18 mouse cellular contexts compared by ENCODE assay signal in genomic region chr10:70142623-70143022, GRCm38 (mm10). TPM values are rescaled to one million over a fixed set of nuclear protein-coding genes. Genes with fewer than 3 reads are reported as not detected.
DNase-seq lines count a peak whose midpoint lies in the region; ATAC-seq lines count a peak whose summit lies in the region.
"Had no signal": no experiment of that assay in that cellular context is flagged by ENCODE, and none has a peak within 500 bp of the region (broad histone marks: within the 10 kb centered on the region; RNA-seq: fewer than 3 reads in every experiment).

No protein-coding gene starts in this region.

- H3K36me3 ChIP-seq in hindbrain, embryonic 10.5 days: peaks cover 57% of the 10 kb centered on the region
- H3K36me3 ChIP-seq in hindbrain, embryonic 12.5 days: peaks cover 26% of the 10 kb centered on the region

- no peak for ATAC-seq in hindbrain, embryonic 12.5 days (ENCODE audit: low FRiP score)
- ATAC-seq: forebrain, embryonic 13.5 days; forebrain, postnatal 0 days had no signal

- 0 out of 2 replicates have a peak overlapping the region, but pooled peaks have one; percentile 18 for H3K27ac ChIP-seq in hindbrain, embryonic 10.5 days
- no peak overlapping the region for H3K27ac ChIP-seq in hindbrain, embryonic 12.5 days
- H3K27ac ChIP-seq: embryonic facial prominence, embryonic 10.5 days; forebrain, embryonic 13.5 days; heart, embryonic 13.5 days; hindbrain, embryonic 13.5 days had no signal

- no peak overlapping the region for H3K4me3 ChIP-seq in hindbrain, embryonic 10.5 days
- H3K4me3 ChIP-seq in hindbrain, embryonic 12.5 days: no peak overlapping the region
- H3K4me3 ChIP-seq: embryonic facial prominence, embryonic 10.5 days; forebrain, embryonic 13.5 days; heart, embryonic 13.5 days; hindbrain, embryonic 13.5 days had no signal

- peaks cover 27% of the 10 kb centered on the region for H3K4me1 ChIP-seq in hindbrain, embryonic 10.5 days (replicated peaks)
- peaks cover 23% of the 10 kb centered on the region for H3K4me1 ChIP-seq in hindbrain, embryonic 12.5 days

- peaks cover 9% of the 10 kb centered on the region; the same call in 1 of the 2 replicates for H3K9me3 ChIP-seq in hindbrain, embryonic 10.5 days
- H3K9me3 ChIP-seq in hindbrain, embryonic 12.5 days (replicated peaks): 0 out of 2 replicates have a peak, but pooled peaks cover 3% of the 10 kb centered on the region
- H3K9me3 ChIP-seq: hindbrain, embryonic 13.5 days had no signal

- DNase-seq in hindbrain, embryonic 10.5 days (ENCODE audit: low spot score): no peak
- DNase-seq in layer of hippocampus, adult 9-11 months: peak; percentile 63
- no peak for DNase-seq in layer of hippocampus, postnatal 25 days (ENCODE audit: extremely low spot score in 1 of 2, low spot score in 1 of 2)
- DNase-seq in right cerebral cortex, adult 2 months (ENCODE audit: low spot score in 2 of 2): peak; percentile 43 to 44
- DNase-seq in right cerebral cortex, postnatal 14 days: no peak
- no peak for DNase-seq in spleen, postnatal 10 days (ENCODE audit: low spot score in 2 of 2)
- DNase-seq: adrenal gland, postnatal 25 days; cerebellum, adult 2 months; cerebellum, postnatal 10 days; forebrain, postnatal 0 days; gastrocnemius, postnatal 36 days; heart, adult 11 months; heart, postnatal 36 days had no signal

- no peak overlapping the region for H3K9ac ChIP-seq in hindbrain, embryonic 12.5 days
- H3K9ac ChIP-seq: forebrain, embryonic 13.5 days; forebrain, postnatal 0 days; heart, embryonic 13.5 days; hindbrain, embryonic 13.5 days had no signal

- H3K27me3 ChIP-seq in hindbrain, embryonic 10.5 days (ENCODE audit: insufficient read depth, poor library complexity, severe bottlenecking): no peaks in the 10 kb centered on the region
- no peaks in the 10 kb centered on the region for H3K27me3 ChIP-seq in hindbrain, embryonic 12.5 days
- H3K27me3 ChIP-seq: forebrain, embryonic 13.5 days; heart, embryonic 13.5 days; hindbrain, embryonic 13.5 days had no signal

- WGBS in hindbrain, embryonic 10.5 days: 95% methylated on average over 17 of the region's 17 CpGs
- WGBS in hindbrain, embryonic 12.5 days: 97% methylated on average over 17 of the region's 17 CpGs

- no peak overlapping the region for H3K4me2 ChIP-seq in hindbrain, embryonic 12.5 days (replicated peaks)
- H3K4me2 ChIP-seq: forebrain, embryonic 13.5 days; heart, embryonic 13.5 days; hindbrain, embryonic 13.5 days had no signal

RNA-seq across cellular contexts. Expression of gene Ccdc6, which starts 45.7 kb away (rescaled TPM):
- 14.2 and 18.2 TPM in 2 replicates for polyA plus RNA-seq in hindbrain, embryonic 10.5 days (2016; fragmentation: Nextera tagmentation; extraction: Ambion mirVana)
- polyA plus RNA-seq in hindbrain, embryonic 12.5 days (2016; fragmentation: Nextera tagmentation; extraction: Ambion mirVana): 17.0 and 18.9 TPM in 2 replicates
- 10 to 100 TPM; 56.9 to 62.9 TPM for total RNA-seq in layer of hippocampus, postnatal 25 days (2021)

Comparison
In these comparisons a context has a peak if more than half of its experiments do, and no peak if none do; other contexts are left out.
1. DNase-seq: peak in layer of hippocampus, adult 9-11 months (single experiment) and right cerebral cortex, adult 2 months (2 of 2); none in hindbrain, embryonic 10.5 days (single experiment), layer of hippocampus, postnatal 25 days (0 of 2), right cerebral cortex, postnatal 14 days (single experiment) and spleen, postnatal 10 days (0 of 2).